Mouse (Mus musculus): ENCODE measurements around the gene Tubgcp5. TPM values are rescaled to one million over a fixed set of nuclear protein-coding genes. Genes with fewer than 3 reads are reported as not detected.
A peak's percentile ranks its signal among the peaks of the same experiment; 100 is the strongest.
"Not testable (repeated sequence)": the region's sequence is repeated elsewhere in the genome, so short reads cannot be mapped to it uniquely, and the experiment has no call there.

Tubgcp5 gene
- polyA plus RNA-seq (2012; rRNA removed) = 20.6 and 25.0 TPM in 2 replicates

GRCm38 (mm10) chr7:55793952-55794603, at the start of gene Tubgcp5:
Tubgcp5 (plus strand) TSS chr7:55794154.
- DNase-seq (ENCODE audit: extremely low spot score in 1 of 2, low spot score in 1 of 2) = peak; percentile 98 to 99

DNA sequence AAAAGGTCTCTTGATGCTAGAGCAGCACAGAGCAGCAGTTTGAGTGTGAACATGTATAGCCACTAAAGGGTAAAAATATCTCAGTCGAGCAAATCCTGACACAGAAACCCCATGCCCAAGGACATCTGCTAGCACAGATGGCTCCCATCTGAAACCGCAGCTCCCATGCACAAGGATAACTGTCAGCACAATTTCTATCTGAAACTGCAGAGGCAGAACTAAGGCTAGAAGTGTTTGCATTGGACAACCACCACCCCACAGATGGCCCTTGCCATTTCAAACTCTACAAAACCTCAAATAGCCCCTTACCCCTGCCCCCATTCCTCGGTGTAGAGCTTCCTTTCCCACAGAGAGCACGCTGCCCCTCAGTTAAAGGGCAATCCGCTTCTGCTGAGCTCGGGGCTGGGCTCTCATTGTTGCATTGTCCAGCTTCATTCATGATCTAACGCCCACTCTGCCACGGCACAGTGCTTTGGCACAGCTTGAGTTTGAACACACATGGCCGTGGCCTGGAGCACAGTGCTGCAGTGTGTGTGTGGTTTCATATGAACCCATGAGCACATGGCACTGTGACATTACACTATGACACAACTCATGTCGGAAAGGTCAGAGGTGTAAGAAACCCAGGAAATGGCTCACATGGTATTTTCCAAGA, 49.3 kb upstream of the Tubgcp5 start:
- DNase-seq (ENCODE audit: extremely low spot score in 1 of 2, low spot score in 1 of 2) = peak; percentile 63 to 75

- DNase-seq (ENCODE audit: extremely low spot score in 1 of 2, low spot score in 1 of 2) = no peak
These were observed 43.1 kb upstream of the Tubgcp5 start for GRCm38 (mm10) chr7:55750841-55751240.

DNA sequence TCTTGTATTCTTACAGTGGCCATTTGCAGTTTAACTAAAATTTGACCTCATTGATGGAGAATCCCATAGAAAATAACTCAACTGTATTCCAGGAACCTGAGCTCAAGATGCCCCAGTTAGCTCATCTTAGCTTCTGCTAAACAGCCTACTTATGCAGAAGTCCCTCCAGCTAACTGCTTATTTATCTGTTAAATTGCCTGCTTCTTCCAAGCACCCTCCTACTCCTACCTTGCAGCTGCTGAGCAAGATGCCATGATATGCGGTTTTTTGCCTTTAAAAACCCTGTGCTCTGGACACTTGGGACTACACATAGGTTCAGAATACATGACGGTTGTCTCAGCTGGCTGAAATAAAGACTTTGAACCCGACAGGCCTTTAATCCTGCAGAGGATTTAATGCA, 34.6 kb upstream of the Tubgcp5 start:
- peak in 1 of 2 experiments; percentile 13 for DNase-seq (ENCODE audit: extremely low spot score in 1 of 2, low spot score in 1 of 2)

GRCm38 (mm10) chr7:55767926-55768325, 26.0 kb upstream of the Tubgcp5 start, which contains the start of gene Siglech:
Siglech (plus strand) TSS chr7:55768178.
- no peak for DNase-seq (ENCODE audit: extremely low spot score in 1 of 2, low spot score in 1 of 2)

DNA sequence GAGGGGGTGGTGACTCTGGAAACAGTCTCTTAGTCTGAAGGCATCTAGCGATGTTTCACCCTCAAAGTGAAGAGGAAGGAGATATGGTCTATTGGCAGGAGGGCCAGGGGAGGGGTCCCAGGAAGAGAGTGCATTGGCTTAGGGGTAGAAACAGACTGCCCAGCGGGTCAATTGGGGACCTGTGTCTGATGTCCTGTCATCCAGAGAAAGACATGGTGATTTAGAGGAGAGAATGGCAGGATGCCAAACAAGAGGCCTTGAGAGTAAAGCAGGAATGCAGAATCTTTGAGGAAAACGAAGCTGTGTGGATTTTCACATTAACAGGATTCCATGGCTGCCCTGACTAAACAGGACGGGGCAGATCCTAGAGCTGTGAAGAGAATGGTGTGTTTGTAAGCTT, 13.9 kb upstream of the Tubgcp5 start:
- no peak for DNase-seq (ENCODE audit: extremely low spot score in 1 of 2, low spot score in 1 of 2)

DNA sequence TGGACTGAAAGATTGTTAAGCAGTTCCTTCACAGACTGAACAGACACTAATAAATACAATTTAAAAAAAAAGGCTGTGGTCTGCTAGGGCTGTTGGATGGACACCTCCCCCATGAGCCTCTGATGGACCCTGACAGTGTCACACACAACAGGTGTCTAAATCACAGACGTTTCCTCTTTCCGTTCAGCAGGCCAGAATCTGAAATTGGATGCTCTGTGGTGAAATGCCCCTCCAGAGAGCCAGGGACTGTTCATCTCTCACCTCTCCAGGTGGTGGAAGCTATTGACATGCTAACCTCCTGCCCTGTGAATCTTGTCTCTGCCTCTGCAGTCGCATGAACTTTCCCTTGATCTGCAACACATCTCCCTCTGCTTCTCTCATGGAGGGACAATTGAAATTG, 11.5 kb upstream of the Tubgcp5 start:
- no peak for DNase-seq (ENCODE audit: extremely low spot score in 1 of 2, low spot score in 1 of 2)

GRCm38 (mm10) chr7:55784580-55784979, 9.4 kb upstream of the Tubgcp5 start:
- peak in 1 of 2 experiments; percentile 10 for DNase-seq (ENCODE audit: extremely low spot score in 1 of 2, low spot score in 1 of 2)

DNA sequence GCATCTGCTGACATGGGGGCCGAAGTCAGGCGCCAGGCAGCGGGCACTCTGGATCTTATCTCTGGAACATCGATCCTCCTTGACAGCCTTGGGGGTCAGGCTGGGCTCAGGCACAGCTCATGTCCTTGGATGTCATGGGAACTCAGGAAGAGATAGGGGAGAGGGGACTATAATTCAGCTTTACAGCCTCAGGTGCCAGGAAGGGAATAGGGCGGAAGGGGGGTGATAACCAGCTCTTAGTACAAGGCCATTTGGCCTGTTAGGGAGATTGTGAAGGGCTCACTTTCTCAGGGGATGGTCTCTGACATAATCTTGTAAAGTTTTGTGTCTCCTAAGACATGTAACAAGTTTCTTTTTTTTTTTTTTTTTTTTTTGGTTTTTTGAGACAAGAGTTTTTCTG, 3.4 kb upstream of the Tubgcp5 start:
- DNase-seq (ENCODE audit: extremely low spot score in 1 of 2, low spot score in 1 of 2) = not testable (repeated sequence)

- DNase-seq (ENCODE audit: extremely low spot score in 1 of 2, low spot score in 1 of 2) = peak; percentile 45 to 54
These were observed 1.7 kb upstream of the Tubgcp5 start for GRCm38 (mm10) chr7:55792280-55792679.

GRCm38 (mm10) chr7:55793236-55793951, 560 bp upstream of the Tubgcp5 start:
- DNase-seq (ENCODE audit: extremely low spot score in 1 of 2, low spot score in 1 of 2) = peak in 1 of 2 experiments; percentile 6

DNA sequence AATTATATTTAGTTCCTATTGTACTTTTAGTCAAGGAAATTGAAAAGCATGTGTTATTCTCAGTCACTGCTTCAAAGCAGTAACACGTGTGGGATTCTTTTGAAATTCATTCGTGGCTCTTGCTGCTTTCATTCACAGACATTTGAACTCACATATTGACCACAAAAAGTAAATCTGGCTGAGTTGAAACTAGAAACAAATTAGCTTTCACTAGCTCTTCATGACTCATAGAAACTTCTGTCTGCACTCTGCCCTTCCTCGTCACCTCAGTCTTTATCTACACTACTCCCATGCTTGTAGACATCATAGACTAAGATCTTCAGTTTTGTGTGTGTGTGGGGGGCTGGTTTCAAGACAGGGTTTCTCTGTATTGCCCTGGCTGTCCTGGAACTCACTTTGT, 6.0 kb downstream of the Tubgcp5 start:
- DNase-seq (ENCODE audit: extremely low spot score in 1 of 2, low spot score in 1 of 2) = no peak

- DNase-seq (ENCODE audit: extremely low spot score in 1 of 2, low spot score in 1 of 2) = no peak
These were observed 16.0 kb downstream of the Tubgcp5 start for GRCm38 (mm10) chr7:55809967-55810366.

DNA sequence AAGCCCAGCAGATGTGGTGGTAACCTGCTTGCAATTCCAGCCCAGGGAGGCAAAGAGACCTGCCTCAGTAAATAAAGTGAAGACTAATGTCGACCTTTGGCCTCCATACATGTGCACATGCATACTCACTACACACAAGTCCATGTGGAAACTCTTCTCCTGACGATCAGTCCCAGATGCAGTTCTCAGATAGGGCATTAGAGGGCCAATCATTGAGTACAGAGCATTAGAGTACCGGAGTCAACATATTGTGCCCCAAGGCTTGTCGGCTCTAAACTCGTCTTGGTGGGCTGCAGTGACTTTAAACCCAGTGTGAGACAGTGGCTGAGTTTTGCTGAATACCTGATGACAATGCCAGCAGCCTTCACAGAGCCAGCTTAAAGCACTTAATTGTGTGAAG, 30.5 kb downstream of the Tubgcp5 start:
- no peak for DNase-seq (ENCODE audit: extremely low spot score in 1 of 2, low spot score in 1 of 2)

GRCm38 (mm10) chr7:55827551-55827950, 33.6 kb downstream of the Tubgcp5 start:
- no peak for DNase-seq (ENCODE audit: extremely low spot score in 1 of 2, low spot score in 1 of 2)

GRCm38 (mm10) chr7:55836877-55837276, 42.9 kb downstream of the Tubgcp5 start:
- DNase-seq (ENCODE audit: extremely low spot score in 1 of 2, low spot score in 1 of 2) = no peak

- DNase-seq (ENCODE audit: extremely low spot score in 1 of 2, low spot score in 1 of 2) = no peak
These were observed 47.5 kb downstream of the Tubgcp5 start, which contains the start of gene Cyfip1 for GRCm38 (mm10) chr7:55841445-55841844. Cyfip1 (plus strand) TSS chr7:55841745.

GRCm38 (mm10) chr7:55841977-55842503, 48.1 kb downstream of the Tubgcp5 start:
- peak; percentile 71 to 88 for DNase-seq (ENCODE audit: extremely low spot score in 1 of 2, low spot score in 1 of 2)

DNA sequence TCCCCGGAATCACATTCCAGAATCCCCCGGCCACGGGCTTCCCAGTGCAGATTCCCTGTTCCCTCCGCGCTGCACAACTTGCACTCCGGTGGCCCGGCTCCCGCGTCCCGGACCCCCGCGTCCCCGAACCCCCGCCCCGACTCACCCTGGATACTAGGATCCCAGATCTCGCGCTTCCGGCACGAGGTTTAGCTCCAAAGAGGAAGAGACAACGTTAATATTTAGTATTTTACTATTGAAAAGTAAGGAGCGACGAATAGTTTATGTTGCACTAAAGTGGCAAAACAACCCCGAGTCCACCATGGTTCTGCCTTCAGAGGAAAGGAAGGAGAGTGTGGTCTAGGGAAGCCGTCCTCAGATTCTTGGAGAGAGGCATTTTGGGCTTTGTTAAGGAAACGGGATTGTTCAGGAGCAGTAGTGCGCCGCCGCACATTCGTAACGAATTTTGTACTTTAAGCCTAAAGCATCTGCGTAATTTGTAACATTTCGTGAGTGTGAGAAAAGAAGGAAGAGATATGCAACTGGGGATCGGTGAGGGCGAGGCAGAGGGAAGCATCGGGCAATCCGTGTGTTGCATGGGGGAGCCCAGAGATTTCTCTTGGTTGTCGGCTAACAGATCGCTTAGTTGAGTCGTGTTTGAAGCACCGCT, 48.7 kb downstream of the Tubgcp5 start:
- DNase-seq (ENCODE audit: extremely low spot score in 1 of 2, low spot score in 1 of 2) = peak in 1 of 2 experiments; percentile 49

GRCm38 (mm10) chr7:55846606-55847312, 52.8 kb downstream of the Tubgcp5 start:
- peak in 1 of 2 experiments; percentile 47 for DNase-seq (ENCODE audit: extremely low spot score in 1 of 2, low spot score in 1 of 2)
